Mouse (Mus musculus): ENCODE measurements at regions not wholly inside any gene's neighbourhood (a gene's known extent, or its start where the extent isn't known, plus 50 kb on each side); places are given as distances from the start of the nearest gene placed in this dataset.

DNA sequence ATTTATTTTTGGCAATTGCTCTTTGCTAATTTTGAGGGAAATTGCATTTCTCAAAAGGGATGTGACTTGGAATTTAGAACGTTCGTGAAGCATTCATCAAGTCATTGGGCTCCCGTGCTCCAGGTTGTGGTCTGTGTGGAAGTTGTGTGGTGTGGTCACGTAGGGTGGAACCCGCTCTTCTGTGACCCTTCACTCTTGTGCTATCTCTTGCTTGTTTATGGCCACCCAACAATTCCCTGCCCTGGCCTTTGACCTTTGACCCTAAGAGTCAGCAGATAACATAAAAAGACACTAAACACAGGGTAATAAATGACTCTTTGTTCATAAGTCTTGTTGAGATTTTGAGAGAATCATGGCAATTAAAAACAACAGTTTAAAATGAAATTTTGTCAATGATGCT is 79.7 kb downstream of the 1700020N01Rik start:
- TF ChIP-seq POLR2A (IDR thresholded peaks at IDR 0.05; ENCODE audit: low read depth, low read length) (no peak), CTCF (IDR thresholded peaks at IDR 0.05; ENCODE audit: borderline replicate concordance, insufficient read depth, low read length) (no peak)

Measured in embryonic fibroblast, embryonic 13.5 days (primary cell).